Mouse (Mus musculus) midbrain, postnatal 0 days (tissue): ENCODE measurements around the gene Sar1a. TPM values are rescaled to one million over a fixed set of nuclear protein-coding genes. Genes with fewer than 3 reads are reported as not detected.

Experiments
- ATAC-seq: fragments of 200-750 bp; cut with Nextera tagmentation; 2 replicates; pipeline ENCODE4 v1.8.0; 2017; ENCODE audit warnings: moderate number of reproducible peaks, mild to moderate bottlenecking, moderate TSS enrichment, moderate library complexity; ENCODE audit not compliant: low FRiP score
- DNase-seq: peaks from one replicate; pipeline ENCODE4 v3.0.0-alpha.2; 2015; ENCODE audit warnings: low spot score
- H3K27ac ChIP-seq: fragments of 300-500 bp; sonication (generic); 2 replicates; pipeline ENCODE4 v1.5.1; 2014; ENCODE audit warnings: low read depth, mild to moderate bottlenecking, low read length, mixed read lengths
- H3K27me3 ChIP-seq: fragments of 300-500 bp; sonication (generic); 2 replicates; pipeline ENCODE4 v1.6.1; 2014; ENCODE audit warnings: low read length, control low read depth, mixed read lengths; ENCODE audit not compliant: insufficient read depth
- H3K36me3 ChIP-seq: fragments of 300-500 bp; sonication (generic); 2 replicates; pipeline ENCODE4 v1.6.1; 2014; ENCODE audit warnings: low read length, control low read depth, mixed read lengths; ENCODE audit not compliant: insufficient read depth
- H3K4me1 ChIP-seq: fragments of 300-500 bp; sonication (generic); 2 replicates; pipeline ENCODE4 v1.6.1; 2014; ENCODE audit warnings: mild to moderate bottlenecking, control low read depth, antibody characterized with exemption, low read length, mixed read lengths; ENCODE audit not compliant: insufficient read depth
- H3K4me2 ChIP-seq: fragments of 300-500 bp; sonication (generic); 2 replicates; pipeline ENCODE4 v1.6.1; 2014; ENCODE audit warnings: low read depth, mild to moderate bottlenecking, low read length, mixed read lengths; ENCODE audit not compliant: poor library complexity, severe bottlenecking
- H3K4me3 ChIP-seq: fragments of 300-500 bp; sonication (generic); 2 replicates; pipeline ENCODE4 v1.5.1; 2014; ENCODE audit warnings: low read depth, mild to moderate bottlenecking, low read length, moderate library complexity
- H3K9ac ChIP-seq: fragments of 300-500 bp; sonication (generic); replicated peaks from 2 replicates; pipeline ENCODE4 v1.6.1; 2014; ENCODE audit warnings: mild to moderate bottlenecking, low read length, moderate library complexity, mixed read lengths; ENCODE audit not compliant: poor library complexity, severe bottlenecking
- H3K9me3 ChIP-seq: fragments of 300-500 bp; sonication (generic); 2 replicates; pipeline ENCODE4 v1.6.1; 2016; ENCODE audit warnings: low read length, control low read depth
- CTCF ChIP-seq: IDR thresholded peaks from 2 replicates; pipeline ENCODE4 v1.5.1; 2016; ENCODE audit warnings: antibody characterized with exemption, mild to moderate bottlenecking
- WGBS: fragments of 180-500 bp; shearing (Covaris S2); extraction: QIAGEN DNeasy Blood & Tissue Kit; methylation state at CpG from one replicate; pipeline ENCODE4 v1.1.7; 2014; 5-methylcytosine and 5-hydroxymethylcytosine counted together
- polyA plus RNA-seq: library from polyadenylated mRNA; unstranded; fragments of >200 nt; fragmentation: Nextera tagmentation; extraction: Ambion mirVana; gene quantifications from 2 replicates; pipeline ENCODE4 v1.2.1, GENCODE M21; 2015
- total RNA-seq: library from RNA; depleted of rRNA; stranded (reverse); fragments of >200 nt; gene quantifications from 2 replicates; pipeline ENCODE4 v1.2.3, GENCODE M21; 2014

Sar1a gene
- total and polyA plus RNA-seq, 2 experiments from 2014 or later, result 141 to 197 TPM

GRCm38 (mm10) chr10:61656928-61657882 lies 22.9 kb upstream of the Sar1a start:
- no peaks in the 10 kb centered on the region for H3K27me3 ChIP-seq
- H3K9me3 ChIP-seq, result no peaks in the 10 kb centered on the region
- no peaks in the 10 kb centered on the region for H3K4me1 ChIP-seq
- WGBS, result 92% methylated on average over 18 of the region's 18 CpGs
- H3K4me3 ChIP-seq, result no peak overlapping the region
- no peak overlapping the region for H3K27ac ChIP-seq
- DNase-seq (no peak), ATAC-seq (no peak)
- peak; percentile 32; the same call in 1 of the 2 replicates for TF ChIP-seq CTCF
- no peak overlapping the region for H3K4me2 ChIP-seq
- H3K36me3 ChIP-seq, result peaks cover 15% of the 10 kb centered on the region; the same call in 1 of the 2 replicates
- no peak overlapping the region for H3K9ac ChIP-seq

- Histone ChIP-seq H3K27ac (no peak overlapping the region), H3K4me3 (no peak overlapping the region), H3K36me3 (peaks cover 15% of the 10 kb centered on the region; the same call in 1 of the 2 replicates), H3K9me3 (no peaks in the 10 kb centered on the region), H3K4me1 (no peaks in the 10 kb centered on the region), H3K27me3 (no peaks in the 10 kb centered on the region), H3K9ac (no peak overlapping the region), H3K4me2 (no peak overlapping the region)
- TF ChIP-seq CTCF, result peak; percentile 90
- DNase-seq, result peak; percentile 56
- ATAC-seq, result no peak
- 27% methylated on average over 4 of the region's 4 CpGs for WGBS
Observed at GRCm38 (mm10) chr10:61657985-61658384, 22.1 kb upstream of the Sar1a start.

- Histone ChIP-seq H3K4me2 (no peak overlapping the region), H3K27me3 (no peaks in the 10 kb centered on the region), H3K36me3 (peaks cover 16% of the 10 kb centered on the region), H3K4me1 (no peaks in the 10 kb centered on the region), H3K4me3 (no peak overlapping the region), H3K27ac (no peak overlapping the region), H3K9me3 (no peaks in the 10 kb centered on the region), H3K9ac (no peak overlapping the region)
- ATAC-seq (no peak), DNase-seq (no peak)
- TF ChIP-seq CTCF, result no peak
- WGBS, result 64% methylated on average over 8 of the region's 8 CpGs
Observed at GRCm38 (mm10) chr10:61661887-61662286, 18.2 kb upstream of the Sar1a start.

- peak; percentile 63 for ATAC-seq
- peak; percentile 41 for DNase-seq
- peaks cover 17% of the 10 kb centered on the region for H3K36me3 ChIP-seq
Observed at GRCm38 (mm10) chr10:61662391-61662988, 17.6 kb upstream of the Sar1a start.

GRCm38 (mm10) chr10:61665111-61665510 lies 15.0 kb upstream of the Sar1a start:
- Histone ChIP-seq H3K27ac (no peak overlapping the region), H3K4me2 (no peak overlapping the region), H3K4me1 (no peaks in the 10 kb centered on the region), H3K36me3 (peaks cover 31% of the 10 kb centered on the region), H3K4me3 (no peak overlapping the region), H3K9me3 (no peaks in the 10 kb centered on the region), H3K27me3 (no peaks in the 10 kb centered on the region), H3K9ac (no peak overlapping the region)
- no peak for TF ChIP-seq CTCF
- DNase-seq, result no peak
- WGBS, result 95% methylated on average over 10 of the region's 10 CpGs
- ATAC-seq, result no peak

More at GRCm38 (mm10) chr10:61662391-61662988, 17.6 kb upstream of the Sar1a start:
- Histone ChIP-seq H3K4me2 (no peak overlapping the region), H3K4me1 (no peaks in the 10 kb centered on the region), H3K9ac (no peak overlapping the region), H3K27ac (0 out of 2 replicates have a peak overlapping the region, but pooled peaks have one; percentile 12), H3K9me3 (no peaks in the 10 kb centered on the region), H3K4me3 (no peak overlapping the region), H3K27me3 (no peaks in the 10 kb centered on the region)
- 39% methylated on average over 10 of the region's 10 CpGs for WGBS
- TF ChIP-seq CTCF, result no peak

- Histone ChIP-seq H3K4me3 (no peak overlapping the region), H3K36me3 (peaks cover 33% of the 10 kb centered on the region), H3K4me2 (no peak overlapping the region), H3K9me3 (no peaks in the 10 kb centered on the region), H3K27me3 (no peaks in the 10 kb centered on the region), H3K4me1 (no peaks in the 10 kb centered on the region), H3K27ac (no peak overlapping the region), H3K9ac (no peak overlapping the region)
- DNase-seq (no peak), ATAC-seq (no peak)
- TF ChIP-seq CTCF, result no peak
- WGBS, result 87% methylated on average over 3 of the region's 3 CpGs
Observed at GRCm38 (mm10) chr10:61665651-61666050, 14.4 kb upstream of the Sar1a start.
